Mouse (Mus musculus) liver, adult 2 months (tissue): ENCODE data around the gene Stard3.

ENCODE experiments used
- CTCF ChIP-seq: fragments of 200-500 bp; IDR thresholded peaks from 2 replicates; pipeline ENCODE4 v1.5.1; 2011; ENCODE audit warnings: low read depth, low read length, control low read depth
- POLR2A ChIP-seq: fragments of 200-500 bp; IDR thresholded peaks from 2 replicates; pipeline ENCODE4 v1.6.1; 2011; ENCODE audit warnings: low read length, control low read depth; ENCODE audit not compliant: insufficient read depth; ENCODE audit errors: extremely low read depth

- TF ChIP-seq POLR2A (no peak), CTCF (no peak)
These were observed 28.0 kb upstream of the Stard3 start for GRCm38 (mm10) chr11:98329960-98330744.
